Mouse (Mus musculus): Measurements from ENCODE around the gene Lrrc4c. TPM values are rescaled to one million over a fixed set of nuclear protein-coding genes. Genes with fewer than 3 reads are reported as not detected.

Lrrc4c gene
- polyA plus RNA-seq, 2 experiments = 2.0 to 3.2 TPM

- no peaks in the 10 kb centered on the region for H3K27me3 ChIP-seq (ENCODE audit: control insufficient read depth, insufficient read depth, low read length)
- DNase-seq (ENCODE audit: low spot score) (no peak), ATAC-seq (ENCODE audit: low FRiP score, low read depth) (no peak)
- no peak overlapping the region for H3K9ac ChIP-seq (ENCODE audit: low read depth, low read length, severe bottlenecking)
- no peak overlapping the region for H3K27ac ChIP-seq (replicated peaks; ENCODE audit: low read depth, low read length)
- no peak overlapping the region for H3K4me3 ChIP-seq (replicated peaks; ENCODE audit: low read length)
- H3K4me2 ChIP-seq (replicated peaks; ENCODE audit: low read depth, low read length, severe bottlenecking) = no peak overlapping the region
- no peaks in the 10 kb centered on the region for H3K9me3 ChIP-seq (ENCODE audit: control insufficient read depth, low read length)
- H3K4me1 ChIP-seq (ENCODE audit: control insufficient read depth, insufficient read depth, low read length) = no peaks in the 10 kb centered on the region
- no peaks in the 10 kb centered on the region for H3K36me3 ChIP-seq (ENCODE audit: control insufficient read depth, insufficient read depth, low read length)
- TF ChIP-seq POLR2A (IDR thresholded peaks at IDR 0.05; ENCODE audit: borderline replicate concordance, extremely low read depth, insufficient read depth, insufficient read length) = no peak
Measured at GRCm38 (mm10) chr2:97641661-97642060, 1323.7 kb downstream of the Lrrc4c start.

GRCm38 (mm10) chr2:97652711-97653110 lies 1334.7 kb downstream of the Lrrc4c start:
- no peak for TF ChIP-seq POLR2A (IDR thresholded peaks at IDR 0.05; ENCODE audit: borderline replicate concordance, extremely low read depth, insufficient read depth, insufficient read length)
- 67% methylated on average over 1 of the region's 1 CpGs for WGBS
- Histone ChIP-seq H3K36me3 (ENCODE audit: control insufficient read depth, insufficient read depth, low read length) (no peaks in the 10 kb centered on the region), H3K27ac (replicated peaks; ENCODE audit: low read depth, low read length) (no peak overlapping the region), H3K4me2 (replicated peaks; ENCODE audit: low read depth, low read length, severe bottlenecking) (no peak overlapping the region), H3K9me3 (ENCODE audit: control insufficient read depth, low read length) (no peaks in the 10 kb centered on the region), H3K27me3 (ENCODE audit: control insufficient read depth, insufficient read depth, low read length) (no peaks in the 10 kb centered on the region), H3K9ac (ENCODE audit: low read depth, low read length, severe bottlenecking) (no peak overlapping the region), H3K4me1 (ENCODE audit: control insufficient read depth, insufficient read depth, low read length) (no peaks in the 10 kb centered on the region), H3K4me3 (replicated peaks; ENCODE audit: low read length) (no peak overlapping the region)
- no peak for DNase-seq (ENCODE audit: low spot score)
- no peak for ATAC-seq (ENCODE audit: low FRiP score, low read depth)

Small RNA genes within 50 kb of the gene (microRNA-seq; reads per million reads assigned to microRNA genes)
- gene Gm44320 = not detected
